Mouse (Mus musculus) naive thymus-derived CD4-positive, alpha-beta T cell, adult 2 months (primary cell): ENCODE data around the gene Lrtm2.

ENCODE experiments used
- DNase-seq: peaks from one replicate; pipeline ENCODE4 v3.0.0-alpha.2; 2011; ENCODE audit warnings: low read depth

Lrtm2 gene

GRCm38 (mm10) chr6:119276713-119277112 lies 53.9 kb downstream of the Lrtm2 start:
- no peak for DNase-seq
